Mouse (Mus musculus) spleen, adult 2 months (tissue): ENCODE data around the gene Psapl1.

Source experiments
- CTCF ChIP-seq: fragments of 200-500 bp; IDR thresholded peaks from 2 replicates; pipeline ENCODE4 v1.5.1; 2011; ENCODE audit warnings: mild to moderate bottlenecking, inconsistent platforms; ENCODE audit not compliant: insufficient read depth, insufficient read length, insufficient replicate concordance; ENCODE audit errors: extremely low read depth
- POLR2A ChIP-seq: fragments of 200-500 bp; IDR thresholded peaks from 2 replicates; pipeline ENCODE4 v1.6.1; 2011; ENCODE audit warnings: low read depth, low read length, inconsistent platforms

DNA sequence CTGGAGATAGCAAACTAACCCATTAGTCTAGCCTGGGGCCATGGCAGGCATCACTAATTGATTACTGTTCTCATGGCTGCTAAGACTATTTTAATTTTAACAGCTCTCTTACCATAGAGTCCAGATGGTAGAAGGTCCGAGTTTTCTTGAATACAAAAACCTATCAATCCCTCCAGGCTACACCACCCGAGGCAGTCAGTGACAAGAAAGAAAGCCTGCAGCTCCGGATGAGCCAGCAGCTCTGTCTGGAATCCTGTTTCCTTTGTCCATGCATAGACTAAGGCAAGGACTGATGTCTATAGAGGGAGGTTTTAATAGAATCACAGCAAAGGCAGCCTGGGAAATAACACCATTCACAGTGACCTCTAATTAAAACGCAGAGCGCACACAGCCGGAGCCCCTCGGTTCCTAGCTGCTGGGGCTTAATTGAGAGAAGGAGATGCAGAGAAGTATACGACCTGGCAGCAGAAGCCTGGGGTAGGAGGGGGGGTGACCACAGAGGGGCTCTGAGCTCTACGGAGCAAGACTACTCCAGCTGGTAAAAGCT lies 29.2 kb upstream of the Psapl1 start:
- TF ChIP-seq CTCF (no peak), POLR2A (no peak)
